Mouse (Mus musculus): ENCODE measurements around the gene Kcnc3. TPM values are rescaled to one million over a fixed set of nuclear protein-coding genes. Genes with fewer than 3 reads are reported as not detected.

Gene Kcnc3
- polyA plus RNA-seq, 1 experiment from 2014 or later, result 0.43 TPM

DNA sequence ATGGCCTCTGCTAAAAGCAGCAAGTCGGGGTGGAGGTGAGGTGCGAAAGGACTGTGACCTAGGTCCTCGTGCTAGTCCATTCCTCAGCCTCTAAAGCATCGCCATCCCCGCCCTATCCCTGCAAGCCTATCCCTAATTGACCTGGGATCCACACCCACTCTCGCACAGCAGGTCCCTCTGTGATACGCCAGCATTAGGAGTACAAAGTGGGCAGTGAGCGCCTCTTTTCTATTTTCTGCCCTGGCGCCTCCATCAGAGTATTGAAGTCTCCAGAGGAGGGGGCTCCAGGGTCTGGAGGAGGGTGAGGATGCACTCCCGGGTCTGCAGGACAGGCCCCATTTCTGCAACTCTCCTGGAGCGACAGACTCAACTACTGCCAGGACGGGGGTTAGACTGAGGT is 2.1 kb upstream of the Kcnc3 start:
- Histone ChIP-seq H3K4me2 (replicated peaks) (peak overlapping the region; percentile 97), H3K4me1 (peaks cover 49% of the 10 kb centered on the region), H3K9ac (peak overlapping the region; percentile 45), H3K27ac (no peak overlapping the region), H3K36me3 (no peaks in the 10 kb centered on the region), H3K27me3 (peaks cover 92% of the 10 kb centered on the region), H3K9me3 (no peaks in the 10 kb centered on the region), H3K4me3 (peak overlapping the region; percentile 60)
- WGBS, result 7% methylated on average over 12 of the region's 12 CpGs
- no peak for ATAC-seq (ENCODE audit: low FRiP score, low read depth)

- peak overlapping the region; percentile 45; the same call in 1 of the 2 replicates for H3K9ac ChIP-seq
- H3K27me3 ChIP-seq, result peaks cover 97% of the 10 kb centered on the region
- peak overlapping the region; percentile 97 for H3K4me2 ChIP-seq (replicated peaks)
- no peaks in the 10 kb centered on the region for H3K36me3 ChIP-seq
- 1% methylated on average over 21 of the region's 33 CpGs for WGBS
- H3K4me1 ChIP-seq, result peaks cover 53% of the 10 kb centered on the region
- peak; percentile 62 for ATAC-seq (ENCODE audit: low FRiP score, low read depth)
- H3K9me3 ChIP-seq, result no peaks in the 10 kb centered on the region
- no peak overlapping the region for H3K27ac ChIP-seq
- H3K4me3 ChIP-seq, result peak overlapping the region; percentile 60
Measured at GRCm38 (mm10) chr7:44589149-44589548, 1.3 kb upstream of the Kcnc3 start.

GRCm38 (mm10) chr7:44589946-44590345 is 518 bp upstream of the Kcnc3 start:
- no peaks in the 10 kb centered on the region for H3K36me3 ChIP-seq
- no peak overlapping the region for H3K9ac ChIP-seq
- peak overlapping the region; percentile 97 for H3K4me2 ChIP-seq (replicated peaks)
- peaks cover 92% of the 10 kb centered on the region for H3K27me3 ChIP-seq
- ATAC-seq (ENCODE audit: low FRiP score, low read depth), result no peak
- H3K4me3 ChIP-seq, result peak overlapping the region; percentile 60
- 3% methylated on average over 13 of the region's 13 CpGs for WGBS
- H3K9me3 ChIP-seq, result no peaks in the 10 kb centered on the region
- peaks cover 53% of the 10 kb centered on the region for H3K4me1 ChIP-seq
- H3K27ac ChIP-seq, result no peak overlapping the region

GRCm38 (mm10) chr7:44591348-44592116 is 1.1 kb downstream of the Kcnc3 start:
- no peak for ATAC-seq (ENCODE audit: low FRiP score, low read depth)
- peaks cover 78% of the 10 kb centered on the region for H3K27me3 ChIP-seq
- H3K27ac ChIP-seq, result no peak overlapping the region
- peak overlapping the region; percentile 60 for H3K4me3 ChIP-seq
- H3K4me2 ChIP-seq (replicated peaks), result peak overlapping the region; percentile 97
- no peaks in the 10 kb centered on the region for H3K9me3 ChIP-seq
- peaks cover 53% of the 10 kb centered on the region for H3K4me1 ChIP-seq
- H3K9ac ChIP-seq, result peak overlapping the region; percentile 62
- no peaks in the 10 kb centered on the region for H3K36me3 ChIP-seq
- WGBS, result under 1% methylated on average over 59 of the region's 60 CpGs

GRCm38 (mm10) chr7:44593051-44593450 is 2.6 kb downstream of the Kcnc3 start:
- Histone ChIP-seq H3K27ac (no peak overlapping the region), H3K4me3 (no peak overlapping the region; the same call in 1 of the 2 replicates), H3K4me1 (peaks cover 41% of the 10 kb centered on the region), H3K9ac (no peak overlapping the region), H3K4me2 (replicated peaks) (no peak overlapping the region), H3K9me3 (no peaks in the 10 kb centered on the region), H3K27me3 (peaks cover 63% of the 10 kb centered on the region), H3K36me3 (no peaks in the 10 kb centered on the region)
- 4% methylated on average over 15 of the region's 15 CpGs for WGBS
- no peak for ATAC-seq (ENCODE audit: low FRiP score, low read depth)

- Histone ChIP-seq H3K36me3 (no peaks in the 10 kb centered on the region), H3K4me2 (replicated peaks) (peak overlapping the region; percentile 27), H3K9ac (no peak overlapping the region), H3K27me3 (peaks cover 56% of the 10 kb centered on the region), H3K9me3 (no peaks in the 10 kb centered on the region), H3K4me1 (peaks cover 34% of the 10 kb centered on the region), H3K27ac (no peak overlapping the region), H3K4me3 (no peak overlapping the region)
- under 1% methylated on average over 22 of the region's 22 CpGs for WGBS
- peak; percentile 14 for ATAC-seq (ENCODE audit: low FRiP score, low read depth)
Measured at GRCm38 (mm10) chr7:44593775-44594174, 3.3 kb downstream of the Kcnc3 start.

GRCm38 (mm10) chr7:44594291-44594690 is 3.8 kb downstream of the Kcnc3 start:
- Histone ChIP-seq H3K27ac (no peak overlapping the region), H3K9ac (no peak overlapping the region), H3K4me1 (peaks cover 29% of the 10 kb centered on the region), H3K4me3 (no peak overlapping the region), H3K4me2 (replicated peaks) (no peak overlapping the region), H3K9me3 (no peaks in the 10 kb centered on the region), H3K36me3 (no peaks in the 10 kb centered on the region), H3K27me3 (peaks cover 51% of the 10 kb centered on the region)
- WGBS, result 69% methylated on average over 6 of the region's 6 CpGs
- ATAC-seq (ENCODE audit: low FRiP score, low read depth), result no peak

- Histone ChIP-seq H3K9ac (no peak overlapping the region), H3K27me3 (peaks cover 45% of the 10 kb centered on the region), H3K4me3 (no peak overlapping the region), H3K36me3 (no peaks in the 10 kb centered on the region), H3K9me3 (no peaks in the 10 kb centered on the region), H3K27ac (no peak overlapping the region), H3K4me2 (replicated peaks) (no peak overlapping the region), H3K4me1 (peaks cover 21% of the 10 kb centered on the region)
- 92% methylated on average over 20 of the region's 20 CpGs for WGBS
- ATAC-seq (ENCODE audit: low FRiP score, low read depth), result no peak
Measured at GRCm38 (mm10) chr7:44595131-44595561, 4.7 kb downstream of the Kcnc3 start.

DNA sequence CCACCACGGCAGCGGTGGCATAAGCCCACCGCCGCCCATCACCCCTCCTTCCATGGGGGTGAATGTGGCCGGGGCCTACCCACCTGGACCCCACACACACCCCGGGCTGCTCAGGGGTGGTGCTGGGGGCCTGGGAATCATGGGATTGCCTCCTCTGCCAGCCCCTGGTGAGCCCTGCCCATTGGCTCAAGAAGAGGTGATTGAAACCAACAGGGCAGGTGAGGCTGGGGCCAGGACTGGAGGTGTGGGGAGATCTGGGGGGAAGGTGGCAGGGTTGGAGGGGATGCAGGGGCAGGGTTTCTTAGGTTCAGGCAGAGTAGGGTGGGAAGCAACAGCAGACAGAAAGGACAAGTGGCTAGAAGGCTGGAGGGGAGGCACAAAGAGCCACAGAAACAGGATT is 5.6 kb downstream of the Kcnc3 start:
- 92% methylated on average over 6 of the region's 6 CpGs for WGBS
- H3K4me3 ChIP-seq, result no peak overlapping the region
- peaks cover 46% of the 10 kb centered on the region for H3K27me3 ChIP-seq
- no peak overlapping the region for H3K9ac ChIP-seq
- no peak for ATAC-seq (ENCODE audit: low FRiP score, low read depth)
- H3K4me1 ChIP-seq, result peaks cover 18% of the 10 kb centered on the region
- H3K9me3 ChIP-seq, result no peaks in the 10 kb centered on the region
- H3K36me3 ChIP-seq, result no peaks in the 10 kb centered on the region
- H3K4me2 ChIP-seq (replicated peaks), result no peak overlapping the region
- H3K27ac ChIP-seq, result no peak overlapping the region

DNA sequence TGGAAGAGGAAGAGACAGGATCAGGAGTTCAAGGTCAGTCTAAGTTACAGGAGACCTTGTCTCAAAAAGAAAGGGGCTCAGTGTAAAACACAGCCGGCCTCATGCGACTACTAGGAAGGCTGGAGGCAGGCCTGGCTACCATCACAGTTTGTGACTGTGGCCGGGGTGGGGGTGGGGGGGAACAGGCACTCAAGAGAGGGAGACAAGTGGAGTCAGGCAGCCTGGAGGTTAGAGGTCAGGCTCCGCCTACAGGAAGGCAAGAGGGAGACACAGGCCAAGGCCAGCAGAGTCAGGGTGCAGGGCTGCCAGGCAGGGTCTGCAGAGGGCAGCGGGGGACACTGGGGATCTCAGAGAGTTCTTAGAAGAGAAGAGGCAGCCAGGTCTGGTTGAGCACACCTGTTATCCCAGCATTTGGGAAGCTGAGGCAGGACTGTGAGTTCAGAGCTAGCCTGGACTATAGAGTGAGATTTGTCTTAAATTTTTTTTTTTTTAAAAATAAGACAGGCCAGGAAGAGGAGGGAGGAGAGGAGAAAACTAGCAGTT is 6.6 kb downstream of the Kcnc3 start:
- no peaks in the 10 kb centered on the region for H3K36me3 ChIP-seq
- peaks cover 46% of the 10 kb centered on the region for H3K27me3 ChIP-seq
- WGBS, result 46% methylated on average over 5 of the region's 5 CpGs
- H3K4me3 ChIP-seq, result no peak overlapping the region
- no peaks in the 10 kb centered on the region for H3K9me3 ChIP-seq
- no peak overlapping the region for H3K4me2 ChIP-seq (replicated peaks)
- H3K4me1 ChIP-seq, result peaks cover 9% of the 10 kb centered on the region
- H3K27ac ChIP-seq, result no peak overlapping the region
- no peak for ATAC-seq (ENCODE audit: low FRiP score, low read depth)
- no peak overlapping the region for H3K9ac ChIP-seq

DNA sequence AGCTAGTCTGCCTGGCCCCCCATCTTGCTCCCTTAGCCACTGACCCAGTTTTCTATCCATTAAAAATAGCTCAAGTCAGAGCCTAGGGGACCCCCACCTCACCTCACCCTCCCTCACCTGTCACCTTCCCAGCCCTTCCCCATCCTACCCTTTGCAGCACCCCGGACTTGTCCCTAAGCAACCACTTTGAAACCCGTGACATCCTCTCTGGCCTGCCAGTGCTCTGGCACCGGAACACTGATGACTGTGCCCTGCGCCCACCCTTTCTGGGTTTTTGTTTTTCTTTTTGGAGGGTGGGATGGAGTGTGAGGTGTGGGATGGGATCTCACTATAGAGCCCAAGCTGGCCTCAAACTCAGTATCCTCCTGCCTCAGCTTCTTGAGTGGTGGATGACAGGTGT is 7.2 kb downstream of the Kcnc3 start:
- H3K4me2 ChIP-seq (replicated peaks), result no peak overlapping the region
- ATAC-seq (ENCODE audit: low FRiP score, low read depth), result no peak
- no peak overlapping the region for H3K4me3 ChIP-seq
- H3K4me1 ChIP-seq, result peaks cover 9% of the 10 kb centered on the region
- peaks cover 46% of the 10 kb centered on the region for H3K27me3 ChIP-seq
- WGBS, result 89% methylated on average over 4 of the region's 4 CpGs
- no peaks in the 10 kb centered on the region for H3K36me3 ChIP-seq
- no peaks in the 10 kb centered on the region for H3K9me3 ChIP-seq
- no peak overlapping the region for H3K27ac ChIP-seq
- no peak overlapping the region for H3K9ac ChIP-seq

- 86% methylated on average over 11 of the region's 12 CpGs for WGBS
- H3K27ac ChIP-seq, result no peak overlapping the region
- no peak overlapping the region for H3K4me3 ChIP-seq
- H3K36me3 ChIP-seq, result no peaks in the 10 kb centered on the region
- peaks cover 6% of the 10 kb centered on the region for H3K4me1 ChIP-seq
- no peak overlapping the region for H3K9ac ChIP-seq
- no peaks in the 10 kb centered on the region for H3K9me3 ChIP-seq
- H3K4me2 ChIP-seq (replicated peaks), result no peak overlapping the region
- H3K27me3 ChIP-seq, result peaks cover 46% of the 10 kb centered on the region
- no peak for ATAC-seq (ENCODE audit: low FRiP score, low read depth)
Measured at GRCm38 (mm10) chr7:44598336-44598735, 7.9 kb downstream of the Kcnc3 start.
